Mouse (Mus musculus) cortical plate, adult 2 months (tissue): ENCODE measurements around the gene Adk.

Source experiments
- CTCF ChIP-seq: fragments of 200-500 bp; IDR thresholded peaks from 2 replicates; pipeline ENCODE4 v1.5.1; 2011; ENCODE audit warnings: mild to moderate bottlenecking, control low read depth, low read length; ENCODE audit not compliant: insufficient read depth; ENCODE audit errors: extremely low read depth
- POLR2A ChIP-seq: fragments of 200-500 bp; IDR thresholded peaks from 2 replicates; pipeline ENCODE4 v1.6.1; 2011; ENCODE audit warnings: mild to moderate bottlenecking, low read length, control low read depth; ENCODE audit not compliant: insufficient read depth; ENCODE audit errors: extremely low read depth

GRCm38 (mm10) chr14:21206472-21206871 is 154.1 kb downstream of the Adk start:
- TF ChIP-seq CTCF: no peak
- TF ChIP-seq POLR2A: no peak
